Mouse (Mus musculus) Patski (cell line): ENCODE results near the gene Reg1. TPM values are rescaled to one million over a fixed set of nuclear protein-coding genes. Genes with fewer than 3 reads are reported as not detected.
"Not testable (repeated sequence)": the region's sequence is repeated elsewhere in the genome, so short reads cannot be mapped to it uniquely, and the experiment has no call there.

ENCODE experiments used
- ATAC-seq: fragments of 100-300 bp; one replicate; pipeline ENCODE4 v1.8.0; 2021
- CTCF ChIA-PET: fragments of 350-600 bp; sonication (Branson Sonifier 250); formaldehyde crosslinking; loops from one replicate; lab custom pipeline; 2022; ENCODE audit warnings: inconsistent platforms; lab: Charles Lee
- POLR2A ChIA-PET: fragments of 350-600 bp; sonication (Branson Sonifier 250); formaldehyde crosslinking; loops from one replicate; lab custom pipeline; 2022; ENCODE audit warnings: antibody characterized with exemption, inconsistent platforms; lab: Charles Lee
- DNase-seq: peaks from one replicate; pipeline ENCODE4 v3.0.0-alpha.2; 2011; ENCODE audit warnings: low read depth, low spot score
- H3K27me3 ChIP-seq: fragments of 371-371 bp; one replicate; pipeline ENCODE4 v1.5.1; 2021
- CTCF ChIP-seq: fragments of 100-300 bp; IDR thresholded peaks from one replicate; pipeline ENCODE4 v1.5.1; 2021
- in situ Hi-C: fragments of 300-500 bp; cut with MboI; formaldehyde crosslinking; loops from 3 replicates; pipeline ENCODE4 v1.11.1; 2018; ENCODE audit warnings: low pct_unique_long_range_greater_than_20kb, mixed read lengths
- polyA plus RNA-seq: library from polyadenylated mRNA; unstranded; gene quantifications from one replicate; pipeline ENCODE4 v1.2.3, GENCODE M21; 2021

Gene Reg1
- polyA plus RNA-seq = not detected

GRCm38 (mm10) chr6:78422411-78422810, at the start of gene Reg1:
TSS of gene Reg1 (plus strand) at chr6:78422711.
- POLR2A ChIA-PET, CTCF ChIA-PET, DNase-seq, ATAC-seq, in situ Hi-C loops, H3K27me3 ChIP-seq: not testable (repeated sequence)

GRCm38 (mm10) chr6:78378765-78379164, 43.7 kb upstream of the Reg1 start, which contains the start of gene Reg3d:
TSS of gene Reg3d (minus strand) at chr6:78378865.
- POLR2A ChIA-PET = no interaction called here
- DNase-seq (no peak), ATAC-seq (no peak)
- TF ChIP-seq CTCF = no peak
- CTCF ChIA-PET = interaction anchor here (1.2 kb wide), 1 partner anchor 10 kb away, joined by 3 read pairs; no protein-coding TSS in a partner anchor
- in situ Hi-C loops = no loop called here
- H3K27me3 ChIP-seq = no peaks in the 10 kb centered on the region

DNA sequence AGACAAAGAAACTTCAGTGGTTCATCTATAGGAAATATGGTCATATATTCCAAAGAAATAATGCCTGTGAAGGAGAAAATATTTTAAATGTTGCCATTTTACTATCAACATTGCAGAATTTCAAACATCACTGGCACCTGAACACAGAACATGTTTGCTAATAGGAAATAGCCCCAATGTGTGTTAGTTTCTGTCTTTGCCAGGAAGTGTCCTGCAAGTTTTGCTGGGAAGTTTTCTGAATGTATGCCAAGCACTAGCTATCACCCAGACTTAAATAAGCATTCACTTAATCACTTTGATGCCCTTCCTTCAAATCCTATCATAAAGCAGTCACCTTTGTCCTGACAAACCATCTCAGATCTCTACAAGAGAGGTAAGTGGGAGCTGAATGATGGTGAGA, 42.1 kb upstream of the Reg1 start, which contains the start of gene Reg3a:
Gene Reg3a (plus strand): TSS at position 301 of the 400 bp plus-strand sequence.
- ChIA-PET CTCF (no interaction called here), POLR2A (no interaction called here)
- no peak for DNase-seq
- H3K27me3 ChIP-seq = no peaks in the 10 kb centered on the region
- in situ Hi-C loops = no loop called here
- TF ChIP-seq CTCF = no peak
- no peak for ATAC-seq

DNA sequence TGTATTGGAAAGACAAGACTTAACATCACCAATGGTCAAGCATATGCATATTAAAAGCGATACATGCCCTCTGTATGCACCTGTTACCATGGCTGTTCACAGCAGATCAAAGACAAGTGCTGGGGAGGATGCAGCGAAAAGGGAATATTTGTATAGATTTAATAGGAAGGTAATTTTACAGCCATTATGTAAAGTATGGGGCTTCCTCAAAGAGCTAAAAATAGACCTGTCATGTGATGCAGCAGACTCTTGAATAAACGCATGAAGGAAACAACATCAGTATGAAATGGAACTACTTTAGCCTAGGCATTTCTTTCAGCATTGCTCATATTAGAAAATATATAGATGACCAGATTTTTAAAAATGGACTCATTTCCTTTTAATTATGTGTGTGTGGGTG, 36.9 kb upstream of the Reg1 start:
- POLR2A ChIA-PET = no interaction called here

DNA sequence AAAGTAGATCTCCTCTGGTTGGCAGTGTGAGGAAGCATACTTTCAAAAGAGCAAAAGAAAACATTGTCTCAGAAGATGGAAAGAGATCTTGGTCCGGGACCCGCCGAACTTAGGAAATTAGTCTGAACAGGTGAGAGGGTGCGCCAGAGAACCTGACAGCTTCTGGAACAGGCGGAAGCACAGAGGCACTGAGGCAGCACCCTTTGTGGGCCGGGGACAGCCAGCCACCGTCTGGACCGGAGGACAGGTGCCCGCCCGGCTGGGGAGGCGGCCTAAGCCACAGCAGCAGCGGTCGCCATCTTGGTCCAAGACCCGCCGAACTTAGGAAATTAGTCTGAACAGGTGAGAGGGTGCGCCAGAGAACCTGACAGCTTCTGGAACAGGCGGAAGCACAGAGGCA, 27.2 kb upstream of the Reg1 start, which contains the start of gene Reg2:
Gene Reg2 (plus strand): TSS at position 301 of the 400 bp plus-strand sequence.
- in situ Hi-C loops, DNase-seq, ATAC-seq, CTCF ChIA-PET, H3K27me3 ChIP-seq, POLR2A ChIA-PET: not testable (repeated sequence)

More for the DNA sequence above, 36.9 kb upstream of the Reg1 start:
- H3K27me3 ChIP-seq = no peaks in the 10 kb centered on the region
- CTCF ChIA-PET = no interaction called here
- no peak for DNase-seq
- TF ChIP-seq CTCF = no peak
- in situ Hi-C loops = no loop called here
- no peak for ATAC-seq

- POLR2A ChIA-PET = no interaction called here
- DNase-seq = no peak
- no peaks in the 10 kb centered on the region for H3K27me3 ChIP-seq
- TF ChIP-seq CTCF = no peak
- in situ Hi-C loops = no loop called here
- CTCF ChIA-PET = no interaction called here
- no peak for ATAC-seq
Observed at GRCm38 (mm10) chr6:78425497-78425896, 3.0 kb downstream of the Reg1 start.

- H3K27me3 ChIP-seq = no peaks in the 10 kb centered on the region
- in situ Hi-C loops = no loop called here
- ChIA-PET CTCF (no interaction called here), POLR2A (no interaction called here)
- no peak for TF ChIP-seq CTCF
- ATAC-seq (no peak), DNase-seq (no peak)
Observed at GRCm38 (mm10) chr6:78447202-78447601, 24.7 kb downstream of the Reg1 start.

- H3K27me3 ChIP-seq = no peaks in the 10 kb centered on the region
- no peak for TF ChIP-seq CTCF
- ChIA-PET POLR2A (no interaction called here), CTCF (no interaction called here)
- ATAC-seq (no peak), DNase-seq (no peak)
- in situ Hi-C loops = no loop called here
Observed at GRCm38 (mm10) chr6:78448409-78448808, 25.9 kb downstream of the Reg1 start.

- DNase-seq (no peak), ATAC-seq (no peak)
- no peaks in the 10 kb centered on the region for H3K27me3 ChIP-seq
- in situ Hi-C loops = no loop called here
- ChIA-PET POLR2A (no interaction called here), CTCF (no interaction called here)
- no peak for TF ChIP-seq CTCF
Observed at GRCm38 (mm10) chr6:78452804-78453203, 30.3 kb downstream of the Reg1 start.

GRCm38 (mm10) chr6:78460191-78460825, 37.8 kb downstream of the Reg1 start:
- in situ Hi-C loops = no loop called here
- ChIA-PET CTCF (no interaction called here), POLR2A (no interaction called here)
- DNase-seq (no peak), ATAC-seq (no peak)
- no peak for TF ChIP-seq CTCF
- H3K27me3 ChIP-seq = no peaks in the 10 kb centered on the region

GRCm38 (mm10) chr6:78462360-78462759, 39.8 kb downstream of the Reg1 start:
- CTCF ChIA-PET = no interaction called here
- no peak for DNase-seq
- no peak for ATAC-seq
- no peak for TF ChIP-seq CTCF
- POLR2A ChIA-PET = no interaction called here
- H3K27me3 ChIP-seq = peaks cover 3% of the 10 kb centered on the region
- in situ Hi-C loops = no loop called here

GRCm38 (mm10) chr6:78463266-78463665, 40.8 kb downstream of the Reg1 start:
- no peak for ATAC-seq
- no peak for TF ChIP-seq CTCF
- DNase-seq = no peak
- ChIA-PET POLR2A (no interaction called here), CTCF (no interaction called here)
- in situ Hi-C loops = no loop called here
- peaks cover 3% of the 10 kb centered on the region for H3K27me3 ChIP-seq
